ENCODE assay signal across 18 mouse cellular contexts in the genomic region with DNA sequence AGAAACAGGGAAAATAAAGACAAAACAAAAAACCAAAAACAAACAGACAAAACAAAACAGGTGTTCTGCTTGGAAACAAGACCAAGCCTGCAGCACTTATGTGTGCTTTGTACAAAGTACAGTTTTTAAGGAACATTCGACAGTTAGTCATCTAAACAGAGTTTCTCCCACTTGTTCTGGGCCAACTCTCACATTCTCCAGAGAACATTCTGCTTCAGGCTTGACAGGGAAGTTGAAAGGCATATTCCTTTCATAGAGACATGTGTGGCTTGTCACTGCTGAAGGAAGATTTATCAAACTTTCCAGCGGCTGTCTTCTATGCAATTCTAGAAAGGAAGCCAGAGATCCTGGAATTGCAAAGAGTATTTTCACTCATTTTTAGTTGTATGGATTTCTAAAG. TPM values are rescaled to one million over a fixed set of nuclear protein-coding genes. Genes with fewer than 3 reads are reported as not detected.
DNase-seq lines count a peak whose midpoint lies in the region; ATAC-seq lines count a peak whose summit lies in the region.
"Had no signal": no experiment of that assay in that cellular context is flagged by ENCODE, and none has a peak within 500 bp of the region (broad histone marks: within the 10 kb centered on the region; RNA-seq: fewer than 3 reads in every experiment).

No protein-coding gene starts in this region.

- DNase-seq in frontal cortex, postnatal 10 days (ENCODE audit: low spot score in 2 of 2): no peak
- DNase-seq in left cerebral cortex, postnatal 25 days (ENCODE audit: low spot score in 2 of 2): peak; percentile 17 to 71
- DNase-seq in left cerebral cortex, adult 11 months (ENCODE audit: low spot score): no peak
- peak; percentile 22 to 39 for DNase-seq in right cerebral cortex, postnatal 36 days (ENCODE audit: low spot score in 2 of 2)
- DNase-seq in right cerebral cortex, adult 2 months (ENCODE audit: low spot score in 2 of 2): no peak
- DNase-seq: adrenal gland, postnatal 10 days; adrenal gland, postnatal 36 days; cerebellum, adult 11 months; cerebellum, adult 2 months; cerebellum, adult 9-11 months; cerebellum, postnatal 25 days; embryo, embryonic 11 days; gastrocnemius, adult 2 months; gastrocnemius, postnatal 14 days; heart, adult 11 months had no signal

- intact Hi-C loops in left cerebral cortex, postnatal 25 days (cut with DNase I): no loop called here

- ATAC-seq in frontal cortex, adult (ENCODE audit: low TSS enrichment): peak; percentile 85
- ATAC-seq: activated CD4-positive, CD25-positive, alpha-beta regulatory T cell, adult 4 months; forebrain, embryonic 15.5 days had no signal

RNA-seq across cellular contexts. Expression of a gene that starts 22.4 kb away (rescaled TPM):
- total RNA-seq in left cerebral cortex, postnatal 25 days (2021): under 1 TPM; 0.23 to 0.55 TPM

Comparison
In these comparisons a context has a peak if more than half of its experiments do, and no peak if none do; other contexts are left out.
1. DNase-seq: peak in left cerebral cortex, postnatal 25 days (2 of 2) and right cerebral cortex, postnatal 36 days (2 of 2); none in frontal cortex, postnatal 10 days (0 of 2), left cerebral cortex, adult 11 months (single experiment) and right cerebral cortex, adult 2 months (0 of 2).